Mouse (Mus musculus) olfactory bulb, adult 2 months (tissue): Measurements from ENCODE around the gene Maz.

Source experiments
- CTCF ChIP-seq: fragments of 200-500 bp; IDR thresholded peaks from 2 replicates; pipeline ENCODE4 v1.5.1; 2012; ENCODE audit warnings: low read depth, mild to moderate bottlenecking, low read length, moderate library complexity; ENCODE audit not compliant: insufficient read depth
- POLR2A ChIP-seq: fragments of 200-500 bp; IDR thresholded peaks from 2 replicates; pipeline ENCODE4 v1.6.1; 2012; ENCODE audit warnings: mild to moderate bottlenecking, low read depth, low read length, moderate library complexity; ENCODE audit not compliant: insufficient read depth

DNA sequence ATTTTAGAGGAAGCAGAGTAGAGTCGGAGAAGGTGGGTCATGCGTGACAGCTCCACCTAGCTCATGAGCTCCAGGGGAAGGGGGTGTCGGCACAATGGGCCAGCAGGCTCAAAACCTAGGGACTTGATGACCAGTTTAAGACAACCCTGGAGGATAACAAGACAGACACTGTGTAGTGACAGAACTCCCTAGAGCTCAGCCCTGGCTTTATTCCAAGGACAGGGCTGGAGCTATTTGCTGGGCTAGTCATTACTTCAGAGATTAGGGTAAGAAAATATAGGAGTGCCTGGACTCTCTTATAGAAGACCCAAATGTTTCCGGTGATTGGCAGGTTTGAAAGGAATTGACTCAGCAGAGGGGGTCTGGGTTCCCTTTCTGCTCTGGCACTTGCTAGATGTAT is 46.4 kb upstream of the Maz start:
- no peak for TF ChIP-seq CTCF
- TF ChIP-seq POLR2A = no peak
